Mouse (Mus musculus): ENCODE results near the gene Eif3l. TPM values are rescaled to one million over a fixed set of nuclear protein-coding genes. Genes with fewer than 3 reads are reported as not detected.

Gene Eif3l
- total and polyA plus RNA-seq, 2 experiments from 2014 or later = 179 to 218 TPM

- H3K4me2 ChIP-seq (ENCODE audit: low read depth) = no peak overlapping the region
- H3K9me3 ChIP-seq (ENCODE audit: low read length) = no peaks in the 10 kb centered on the region
- no peaks in the 10 kb centered on the region for H3K4me1 ChIP-seq (ENCODE audit: insufficient read depth)
- no peak overlapping the region for H3K9ac ChIP-seq
- 78% methylated on average over 10 of the region's 10 CpGs for WGBS
- H3K4me3 ChIP-seq (ENCODE audit: low read depth, low read length) = no peak overlapping the region
- DNase-seq = no peak
- H3K36me3 ChIP-seq (ENCODE audit: insufficient read depth) = peaks cover 71% of the 10 kb centered on the region
- TF ChIP-seq CTCF (IDR thresholded peaks at IDR 0.05; ENCODE audit: low read depth) = no peak
- H3K27me3 ChIP-seq (ENCODE audit: insufficient read depth, low read length) = no peaks in the 10 kb centered on the region
- no peak overlapping the region for H3K27ac ChIP-seq (ENCODE audit: low read depth, low read length)
- no peak for ATAC-seq
Measured at GRCm38 (mm10) chr15:79130782-79131181, 55.8 kb downstream of the Eif3l start.

GRCm38 (mm10) chr15:79131442-79131841 lies 56.5 kb downstream of the Eif3l start:
- no peaks in the 10 kb centered on the region for H3K4me1 ChIP-seq (ENCODE audit: insufficient read depth)
- peaks cover 64% of the 10 kb centered on the region for H3K36me3 ChIP-seq (ENCODE audit: insufficient read depth)
- no peak for DNase-seq
- ATAC-seq = no peak
- no peak overlapping the region for H3K4me3 ChIP-seq (ENCODE audit: low read depth, low read length)
- no peak overlapping the region for H3K27ac ChIP-seq (ENCODE audit: low read depth, low read length)
- no peaks in the 10 kb centered on the region for H3K27me3 ChIP-seq (ENCODE audit: insufficient read depth, low read length)
- 66% methylated on average over 7 of the region's 7 CpGs for WGBS
- no peaks in the 10 kb centered on the region for H3K9me3 ChIP-seq (ENCODE audit: low read length)
- no peak overlapping the region for H3K9ac ChIP-seq
- TF ChIP-seq CTCF (IDR thresholded peaks at IDR 0.05; ENCODE audit: low read depth) = no peak
- no peak overlapping the region for H3K4me2 ChIP-seq (ENCODE audit: low read depth)

GRCm38 (mm10) chr15:79133191-79133661 lies 58.2 kb downstream of the Eif3l start:
- no peaks in the 10 kb centered on the region for H3K9me3 ChIP-seq (ENCODE audit: low read length)
- H3K4me2 ChIP-seq (ENCODE audit: low read depth) = no peak overlapping the region
- no peaks in the 10 kb centered on the region for H3K4me1 ChIP-seq (ENCODE audit: insufficient read depth)
- H3K27ac ChIP-seq (ENCODE audit: low read depth, low read length) = no peak overlapping the region
- peaks cover 49% of the 10 kb centered on the region for H3K36me3 ChIP-seq (ENCODE audit: insufficient read depth)
- no peak for ATAC-seq
- no peak for DNase-seq
- H3K9ac ChIP-seq = no peak overlapping the region
- TF ChIP-seq CTCF (IDR thresholded peaks at IDR 0.05; ENCODE audit: low read depth) = no peak
- H3K27me3 ChIP-seq (ENCODE audit: insufficient read depth, low read length) = no peaks in the 10 kb centered on the region
- H3K4me3 ChIP-seq (ENCODE audit: low read depth, low read length) = no peak overlapping the region
- 90% methylated on average over 6 of the region's 6 CpGs for WGBS

- no peak overlapping the region for H3K4me3 ChIP-seq (ENCODE audit: low read depth, low read length)
- H3K4me2 ChIP-seq (ENCODE audit: low read depth) = no peak overlapping the region
- ATAC-seq (no peak), DNase-seq (no peak)
- H3K9ac ChIP-seq = no peak overlapping the region
- no peak overlapping the region for H3K27ac ChIP-seq (ENCODE audit: low read depth, low read length)
- H3K27me3 ChIP-seq (ENCODE audit: insufficient read depth, low read length) = no peaks in the 10 kb centered on the region
- H3K9me3 ChIP-seq (ENCODE audit: low read length) = no peaks in the 10 kb centered on the region
- TF ChIP-seq CTCF (IDR thresholded peaks at IDR 0.05; ENCODE audit: low read depth) = no peak
- H3K4me1 ChIP-seq (ENCODE audit: insufficient read depth) = no peaks in the 10 kb centered on the region
- peaks cover 44% of the 10 kb centered on the region for H3K36me3 ChIP-seq (ENCODE audit: insufficient read depth)
- 80% methylated on average over 9 of the region's 9 CpGs for WGBS
Measured at GRCm38 (mm10) chr15:79134496-79135270, 59.7 kb downstream of the Eif3l start.

GRCm38 (mm10) chr15:79135332-79135731 lies 60.4 kb downstream of the Eif3l start:
- Histone ChIP-seq H3K9ac (no peak overlapping the region), H3K9me3 (ENCODE audit: low read length) (no peaks in the 10 kb centered on the region), H3K27me3 (ENCODE audit: insufficient read depth, low read length) (no peaks in the 10 kb centered on the region), H3K4me3 (ENCODE audit: low read depth, low read length) (no peak overlapping the region), H3K4me2 (ENCODE audit: low read depth) (no peak overlapping the region), H3K27ac (ENCODE audit: low read depth, low read length) (no peak overlapping the region), H3K4me1 (ENCODE audit: insufficient read depth) (no peaks in the 10 kb centered on the region), H3K36me3 (ENCODE audit: insufficient read depth) (peaks cover 37% of the 10 kb centered on the region)
- ATAC-seq (no peak), DNase-seq (no peak)
- WGBS = 77% methylated on average over 9 of the region's 9 CpGs
- no peak for TF ChIP-seq CTCF (IDR thresholded peaks at IDR 0.05; ENCODE audit: low read depth)

- no peaks in the 10 kb centered on the region for H3K27me3 ChIP-seq (ENCODE audit: insufficient read depth, low read length)
- H3K27ac ChIP-seq (ENCODE audit: low read depth, low read length) = no peak overlapping the region
- TF ChIP-seq CTCF (IDR thresholded peaks at IDR 0.05; ENCODE audit: low read depth) = no peak
- no peaks in the 10 kb centered on the region for H3K4me1 ChIP-seq (ENCODE audit: insufficient read depth)
- ATAC-seq = no peak
- DNase-seq = no peak
- no peak overlapping the region for H3K4me2 ChIP-seq (ENCODE audit: low read depth)
- peaks cover 31% of the 10 kb centered on the region for H3K36me3 ChIP-seq (ENCODE audit: insufficient read depth)
- no peaks in the 10 kb centered on the region for H3K9me3 ChIP-seq (ENCODE audit: low read length)
- no peak overlapping the region for H3K9ac ChIP-seq
- no peak overlapping the region for H3K4me3 ChIP-seq (ENCODE audit: low read depth, low read length)
- WGBS = 52% methylated on average over 11 of the region's 11 CpGs
Measured at GRCm38 (mm10) chr15:79135783-79136575, 61.0 kb downstream of the Eif3l start.

GRCm38 (mm10) chr15:79139640-79140039 lies 64.7 kb downstream of the Eif3l start:
- H3K27me3 ChIP-seq (ENCODE audit: insufficient read depth, low read length) = no peaks in the 10 kb centered on the region
- TF ChIP-seq CTCF (IDR thresholded peaks at IDR 0.05; ENCODE audit: low read depth) = peak; percentile 56
- ATAC-seq (no peak), DNase-seq (no peak)
- H3K4me3 ChIP-seq (ENCODE audit: low read depth, low read length) = no peak overlapping the region
- WGBS = 63% methylated on average over 10 of the region's 10 CpGs
- H3K9me3 ChIP-seq (ENCODE audit: low read length) = no peaks in the 10 kb centered on the region
- no peaks in the 10 kb centered on the region; the same call in 1 of the 2 replicates for H3K4me1 ChIP-seq (ENCODE audit: insufficient read depth)
- no peak overlapping the region for H3K9ac ChIP-seq
- H3K27ac ChIP-seq (ENCODE audit: low read depth, low read length) = no peak overlapping the region
- H3K4me2 ChIP-seq (ENCODE audit: low read depth) = no peak overlapping the region
- peaks cover 6% of the 10 kb centered on the region for H3K36me3 ChIP-seq (ENCODE audit: insufficient read depth)
